Mouse (Mus musculus) CD4-positive helper T cell, adult 2 months (primary cell): ENCODE results near the gene Hhex.
A peak's percentile ranks its signal among the peaks of the same experiment; 100 is the strongest.

ENCODE experiments used
- DNase-seq: peaks from one replicate; pipeline ENCODE4 v3.0.0-alpha.2; 2012; ENCODE audit warnings: low read depth, missing footprints, low spot score

The Hhex gene

GRCm38 (mm10) chr19:37434263-37434951 is at the start of gene Hhex:
Gene Hhex (plus strand): TSS chr19:37434810.
- peak; percentile 55 for DNase-seq

- no peak for DNase-seq
These were observed 48.5 kb upstream of the Hhex start for GRCm38 (mm10) chr19:37386126-37386525.

DNA sequence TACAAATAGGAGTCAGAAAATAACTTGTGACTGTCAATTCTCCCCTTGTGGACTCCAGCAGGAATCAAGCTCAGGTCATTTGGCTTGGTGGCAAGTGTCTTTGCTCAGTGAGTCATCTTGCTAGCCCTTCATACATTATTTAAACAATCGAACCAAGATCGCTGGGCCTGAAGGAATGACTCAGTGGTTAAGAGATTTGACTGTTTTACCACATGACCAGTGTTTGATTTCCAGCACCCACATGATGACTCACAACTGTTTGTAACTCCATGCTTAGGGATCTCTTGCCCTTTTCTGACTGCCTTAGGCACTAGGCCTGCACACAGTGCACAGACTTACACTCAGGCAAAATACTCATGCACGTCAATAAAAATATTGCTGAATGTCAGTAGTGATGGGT is 42.7 kb upstream of the Hhex start:
- DNase-seq, result no peak

DNA sequence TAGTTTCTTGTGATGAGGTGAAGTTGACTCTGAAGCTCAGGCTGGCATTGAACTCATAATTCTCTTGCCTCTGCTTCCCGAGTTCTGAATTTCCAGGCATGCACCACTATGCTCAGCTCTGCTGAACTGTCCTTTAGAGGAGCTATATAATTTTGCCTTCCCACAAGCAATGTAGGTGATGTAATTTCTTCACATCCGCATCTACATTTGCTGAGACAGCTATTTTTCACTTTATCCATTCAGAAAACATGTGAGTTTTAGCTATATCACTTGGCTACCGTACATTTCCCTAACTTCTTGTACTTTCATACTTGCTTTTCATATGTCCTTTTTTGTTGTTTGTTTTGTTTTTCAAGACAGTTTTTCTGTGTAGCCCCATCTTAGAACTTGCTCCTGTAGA is 38.3 kb upstream of the Hhex start:
- DNase-seq, result no peak

GRCm38 (mm10) chr19:37400936-37401335 is 33.7 kb upstream of the Hhex start:
- DNase-seq, result no peak

- DNase-seq, result peak; percentile 52
These were observed 16.3 kb upstream of the Hhex start for GRCm38 (mm10) chr19:37418294-37418693.

GRCm38 (mm10) chr19:37419613-37420012 is 15.0 kb upstream of the Hhex start:
- peak; percentile 70 for DNase-seq

DNA sequence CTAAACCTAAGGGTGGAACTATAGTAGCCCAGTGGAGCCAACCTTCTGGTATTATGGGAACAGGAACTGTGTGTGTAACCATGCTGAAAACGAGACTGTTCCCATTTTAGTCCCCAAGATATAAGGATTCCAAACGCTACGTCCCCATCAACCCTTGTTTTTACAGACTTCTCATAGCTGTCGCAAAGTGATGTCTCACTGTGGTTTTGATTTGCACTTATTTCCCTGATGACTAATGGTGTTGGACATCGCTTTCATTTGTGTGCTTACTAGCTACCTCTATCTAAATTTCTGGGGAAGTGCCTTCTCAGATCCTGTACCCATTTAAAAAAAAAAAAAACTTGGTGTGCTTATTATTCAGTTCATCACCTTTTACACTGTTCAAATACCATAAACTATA is 6.0 kb upstream of the Hhex start:
- DNase-seq, result no peak

DNA sequence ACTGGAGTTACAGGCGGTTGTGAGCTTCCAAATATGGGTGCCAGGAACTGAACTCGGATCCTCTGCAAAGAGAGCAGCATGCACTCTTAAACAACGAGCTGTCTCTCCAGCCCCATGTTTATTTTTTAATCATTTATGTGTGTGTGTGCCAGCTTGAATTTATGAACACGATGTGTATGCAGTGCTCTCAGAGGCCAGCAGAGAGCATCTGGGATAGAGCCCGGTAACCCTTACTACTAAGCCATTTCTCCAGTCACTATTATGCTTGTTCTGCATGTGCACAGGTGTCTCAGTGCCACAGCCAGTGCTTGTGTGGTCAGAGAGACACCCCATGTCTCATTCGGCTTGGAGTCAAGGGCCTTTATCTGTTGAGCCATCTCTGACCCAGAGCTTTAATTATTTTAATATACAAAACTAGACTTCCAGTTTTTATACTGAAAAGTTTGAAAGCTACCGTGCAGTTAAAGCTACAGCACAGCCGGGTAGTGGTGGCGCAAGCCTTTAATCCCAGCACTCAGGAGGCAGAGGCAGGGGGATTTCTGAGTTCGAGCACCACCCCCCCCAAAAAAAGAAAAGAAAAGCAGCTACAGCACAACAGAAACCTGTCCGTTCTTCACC is 3.4 kb upstream of the Hhex start:
- no peak for DNase-seq

DNA sequence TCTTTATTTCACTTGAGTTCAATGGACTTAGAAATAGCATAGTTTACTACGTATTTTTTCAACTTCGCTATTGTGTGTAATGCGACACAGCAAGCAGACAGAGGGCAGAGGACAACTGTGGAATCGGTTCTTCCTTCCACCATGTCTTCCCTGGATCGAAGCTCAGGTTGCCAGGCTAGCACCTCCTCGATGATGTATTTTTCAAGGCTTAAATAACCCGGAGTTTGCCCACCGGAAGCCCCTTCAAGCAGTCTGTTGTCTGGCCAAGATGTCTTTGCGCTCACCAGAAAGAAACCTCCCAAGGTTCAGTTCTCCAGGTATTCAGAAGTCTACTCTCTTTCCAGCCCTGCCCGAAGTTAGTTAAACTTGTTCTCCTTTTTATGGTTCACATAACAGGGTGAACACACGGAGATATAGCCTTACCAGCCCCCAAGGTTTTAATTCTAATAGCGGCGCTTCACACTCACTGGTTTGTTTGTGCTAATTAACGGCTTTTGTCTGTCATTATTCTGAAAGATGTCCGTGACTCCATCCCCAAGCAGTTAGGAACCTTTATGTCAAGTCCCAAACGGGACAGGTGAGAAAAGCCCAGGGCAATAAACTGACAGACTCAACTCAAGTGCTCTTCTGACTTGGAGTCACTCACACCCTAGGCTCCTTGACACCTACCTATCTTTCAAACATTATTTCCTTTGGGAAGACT is 1.6 kb upstream of the Hhex start:
- DNase-seq, result no peak

DNA sequence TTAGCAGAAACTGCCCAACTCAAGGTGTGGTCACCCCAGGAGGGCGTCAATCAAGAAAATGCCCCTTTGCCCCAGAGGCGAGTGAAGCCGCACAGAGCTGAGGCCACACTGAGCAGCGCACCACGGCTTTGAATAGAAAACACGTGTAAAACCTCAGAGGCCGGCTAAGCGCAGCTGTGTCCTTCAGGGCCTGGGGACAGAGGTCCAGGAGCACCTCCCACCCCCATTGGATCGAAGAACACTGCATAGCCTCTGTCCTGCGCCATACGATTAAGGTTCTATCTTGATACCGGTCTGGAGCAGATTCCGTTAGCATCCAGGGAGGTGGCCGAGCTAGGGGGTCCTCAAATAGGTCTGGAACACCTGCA is 731 bp upstream of the Hhex start:
- DNase-seq, result no peak

DNA sequence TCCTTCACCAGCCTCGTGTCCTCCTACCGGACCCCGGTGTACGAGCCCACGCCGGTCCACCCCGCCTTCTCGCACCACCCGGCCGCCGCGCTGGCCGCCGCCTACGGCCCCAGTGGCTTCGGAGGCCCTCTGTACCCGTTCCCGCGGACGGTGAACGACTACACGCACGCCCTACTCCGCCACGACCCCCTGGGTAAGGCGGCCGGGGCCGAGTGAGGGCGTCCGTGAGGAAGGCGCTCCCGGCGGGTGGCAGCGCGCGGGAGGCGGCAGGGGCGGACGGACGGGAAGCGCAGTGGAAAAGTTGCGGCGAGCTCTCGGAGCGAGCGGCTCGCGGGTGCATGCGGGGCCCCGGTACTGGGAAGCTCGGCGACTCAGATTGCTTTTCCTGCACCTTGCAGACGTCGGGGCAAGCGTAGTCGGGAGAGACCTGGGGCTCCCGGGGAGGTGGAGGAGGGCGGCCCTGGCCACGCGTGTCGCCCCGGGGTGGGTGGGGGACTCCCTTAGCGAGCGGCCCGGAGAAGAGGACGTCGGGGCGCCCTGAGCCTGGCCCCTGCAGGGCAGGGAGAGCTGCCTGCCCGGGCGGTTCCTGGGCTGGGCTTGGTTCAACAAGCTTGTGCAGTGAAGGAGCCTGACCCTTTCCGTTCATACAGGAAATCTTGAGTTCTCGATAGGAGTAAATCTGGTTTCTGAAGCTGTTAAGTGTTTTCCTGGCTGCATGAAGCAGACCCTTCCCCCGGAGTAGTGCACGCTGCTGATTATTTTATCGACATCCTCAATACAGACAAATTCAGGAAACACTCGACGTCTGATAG is 637 bp downstream of the Hhex start:
- DNase-seq, result peak; percentile 31

DNA sequence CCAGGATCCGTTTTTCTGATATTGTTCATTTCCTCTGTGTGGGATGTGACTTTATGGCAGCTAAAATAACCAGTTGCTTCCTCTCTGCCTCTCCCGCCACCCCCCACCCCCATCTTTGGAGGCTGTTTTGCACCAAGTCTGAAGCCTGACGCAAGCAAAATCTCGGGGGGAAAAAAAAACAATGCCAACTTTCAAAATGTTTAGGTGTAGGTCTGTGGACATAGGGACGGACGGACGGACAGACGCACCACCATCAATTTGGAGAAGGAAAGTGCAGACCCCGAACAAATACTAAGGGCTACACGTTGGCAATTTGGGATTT is 1.2 kb downstream of the Hhex start:
- DNase-seq, result peak; percentile 20

- no peak for DNase-seq
These were observed 2.1 kb downstream of the Hhex start for GRCm38 (mm10) chr19:37436514-37437288.

DNA sequence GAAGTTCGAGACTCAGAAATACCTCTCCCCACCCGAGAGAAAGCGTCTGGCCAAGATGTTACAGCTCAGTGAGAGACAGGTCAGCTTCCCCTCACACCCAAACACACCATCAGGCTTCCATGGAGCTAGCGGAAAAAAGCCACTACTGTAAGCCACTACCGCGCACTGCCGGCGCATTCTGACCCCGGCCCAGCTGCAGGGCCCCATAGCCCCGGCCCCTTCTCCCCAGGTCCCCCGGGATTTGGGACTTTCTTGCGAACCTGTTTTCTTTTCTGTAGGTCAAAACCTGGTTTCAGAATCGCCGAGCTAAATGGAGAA is 2.6 kb downstream of the Hhex start:
- no peak for DNase-seq

DNA sequence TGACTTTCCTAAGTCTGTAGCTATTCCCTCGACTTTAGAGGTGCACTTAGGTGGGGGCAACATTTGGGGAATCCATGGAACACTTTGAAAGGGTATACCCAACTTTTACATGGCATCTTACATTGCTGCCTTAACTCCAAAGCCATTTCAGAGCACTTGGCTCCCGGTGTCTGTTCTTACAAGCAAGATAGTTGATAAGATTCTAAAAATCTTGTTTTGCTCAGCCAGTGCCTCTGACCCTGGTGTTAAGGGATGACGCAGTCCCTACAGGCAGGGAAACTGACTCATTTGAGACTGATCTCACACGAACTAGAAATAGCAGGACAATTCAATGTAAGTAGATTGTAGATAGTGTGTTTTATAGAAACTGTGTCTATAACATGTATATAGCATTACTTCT is 5.6 kb downstream of the Hhex start:
- DNase-seq, result no peak

DNA sequence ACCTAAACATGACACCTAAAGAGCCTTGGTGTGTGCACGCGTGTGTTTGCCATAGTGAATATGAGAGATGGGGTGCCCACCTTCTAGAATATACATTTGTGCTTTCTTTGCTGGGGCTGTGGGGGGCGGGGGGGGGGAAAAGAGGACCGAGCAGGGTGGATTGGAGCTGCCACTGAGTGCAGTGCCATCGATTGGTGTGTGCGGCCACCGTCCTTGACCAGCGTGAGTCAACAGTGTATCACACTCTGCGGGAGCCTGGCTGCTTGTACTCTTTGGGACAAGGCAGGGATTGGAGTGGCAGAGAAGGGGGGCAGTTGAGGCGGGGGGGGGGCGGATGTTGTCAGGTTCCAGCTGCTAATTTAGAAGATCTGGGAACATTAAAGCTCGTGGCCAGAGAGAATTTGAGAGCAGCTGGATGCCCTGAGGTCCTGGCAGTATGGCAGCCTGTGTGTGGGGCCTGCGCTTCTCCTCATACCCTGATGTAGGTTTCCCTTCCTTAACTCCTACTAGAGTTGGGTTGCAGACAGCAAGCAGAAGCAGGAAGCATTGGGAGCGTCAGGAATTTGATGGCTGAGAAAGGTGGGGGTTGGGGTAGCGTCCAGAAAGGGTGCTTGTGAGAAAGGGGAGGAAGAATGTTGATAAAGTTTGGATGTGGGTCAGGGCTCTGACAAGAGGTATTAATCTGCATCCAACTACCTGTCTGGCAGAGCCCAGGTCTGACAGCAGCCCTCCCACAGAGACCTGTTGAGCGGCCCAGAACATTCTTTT is 6.3 kb downstream of the Hhex start:
- no peak for DNase-seq

DNA sequence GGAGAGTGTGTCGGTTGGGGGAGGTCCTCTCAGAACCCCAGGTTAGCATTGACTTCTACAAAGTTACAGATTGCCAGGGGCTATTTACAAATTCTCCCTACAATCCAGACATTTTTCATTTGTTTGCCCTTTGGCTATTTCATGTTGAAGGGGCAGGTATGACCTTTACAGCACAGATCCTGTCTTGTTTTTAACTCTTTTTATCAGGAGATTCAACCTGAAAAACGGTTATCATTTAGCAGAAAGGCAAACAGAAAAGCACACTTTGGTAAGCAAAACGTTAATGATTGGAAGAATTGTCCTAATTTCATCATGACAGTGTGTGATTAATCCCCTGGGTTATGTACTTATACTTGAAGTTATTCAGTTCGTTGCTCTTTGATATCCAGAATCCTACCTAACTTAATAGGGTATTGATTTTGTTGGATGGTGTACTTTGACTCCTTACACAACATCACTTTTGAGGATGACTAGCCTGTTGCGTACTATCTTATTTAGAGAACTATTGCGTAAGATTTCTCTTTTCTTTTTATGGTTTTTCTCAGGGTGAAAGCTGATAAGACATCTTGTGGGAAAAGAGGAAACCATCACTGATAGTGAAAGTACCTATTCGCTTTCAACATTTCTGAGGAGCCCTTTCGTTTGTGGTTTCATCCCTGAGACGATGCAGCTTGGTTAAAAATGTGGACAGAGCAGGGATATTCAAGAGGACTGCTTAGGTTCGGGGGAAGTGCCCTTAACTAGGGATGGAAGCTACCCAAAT is 8.1 kb downstream of the Hhex start:
- DNase-seq, result no peak

DNA sequence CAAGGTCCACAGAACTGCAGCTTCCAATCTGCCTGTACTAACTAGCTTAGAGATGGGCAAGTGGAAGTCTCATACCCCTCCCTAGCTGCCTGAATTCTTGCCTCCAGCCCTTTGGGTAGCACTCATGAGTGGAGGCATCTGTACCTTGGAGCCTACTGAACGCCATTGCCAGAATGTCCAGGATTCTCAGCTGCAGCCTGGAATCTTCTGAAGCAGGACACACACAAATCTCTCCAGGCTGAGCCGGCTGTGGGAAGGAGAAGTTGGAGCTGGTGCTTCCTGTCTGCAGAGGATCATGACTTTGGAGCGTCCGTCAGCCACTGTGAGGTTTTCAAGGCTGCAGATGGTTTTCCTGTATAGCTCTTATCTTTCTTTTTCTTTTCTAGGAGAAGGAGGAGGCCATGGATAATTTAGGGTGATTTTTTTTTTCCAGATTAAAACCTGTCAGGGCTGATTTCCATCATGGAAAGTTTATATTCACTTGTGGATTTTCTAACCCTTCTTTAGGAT is 9.1 kb downstream of the Hhex start:
- DNase-seq, result no peak

GRCm38 (mm10) chr19:37448212-37448611 is 13.6 kb downstream of the Hhex start:
- DNase-seq, result no peak
